Mouse (Mus musculus) cerebellum, adult 2 months (tissue): Measurements from ENCODE around the gene Acsbg2. TPM values are rescaled to one million over a fixed set of nuclear protein-coding genes. Genes with fewer than 3 reads are reported as not detected.

Source experiments
- DNase-seq, 2 experiments: peaks; one replicate each; pipeline ENCODE4 v3.0.0; 2021
- H3K27ac ChIP-seq: fragments of 200-500 bp; 2 replicates; pipeline ENCODE4 v1.5.1; 2012; ENCODE audit warnings: low read length, control low read depth, inconsistent platforms; ENCODE audit not compliant: insufficient read depth
- H3K27me3 ChIP-seq: fragments of 200-500 bp; 2 replicates; pipeline ENCODE4 v1.6.1; 2012; ENCODE audit warnings: inconsistent platforms, mild to moderate bottlenecking, low read length, moderate library complexity; ENCODE audit not compliant: control insufficient read depth, insufficient read depth
- H3K4me1 ChIP-seq: fragments of 200-500 bp; 2 replicates; pipeline ENCODE4 v1.6.1; 2011; ENCODE audit warnings: low read length; ENCODE audit not compliant: control insufficient read depth, insufficient read depth
- H3K4me3 ChIP-seq: fragments of 200-500 bp; replicated peaks from 2 replicates; pipeline ENCODE3; 2011; ENCODE audit warnings: mild to moderate bottlenecking, low read depth, low read length, control low read depth; ENCODE audit not compliant: insufficient read depth
- CTCF ChIP-seq: fragments of 200-500 bp; IDR thresholded peaks from 2 replicates; pipeline ENCODE4 v1.5.1; 2011; ENCODE audit warnings: low read depth, mild to moderate bottlenecking, control low read depth, low read length, moderate library complexity, borderline replicate concordance; ENCODE audit not compliant: insufficient read depth
- POLR2A ChIP-seq: fragments of 200-500 bp; IDR thresholded peaks from 2 replicates; pipeline ENCODE4 v1.6.1; 2011; ENCODE audit warnings: low read length, control low read depth, borderline replicate concordance; ENCODE audit not compliant: insufficient read depth
- WGBS: fragments of 180-500 bp; shearing (Covaris S2); methylation state at CpG from one replicate; pipeline ENCODE4 v1.1.7; 2018; 5-methylcytosine and 5-hydroxymethylcytosine counted together
- polyA plus RNA-seq: library from polyadenylated mRNA; depleted of rRNA; stranded (reverse); fragments of >200 nt; gene quantifications from 2 replicates; pipeline ENCODE4 v1.2.3, GENCODE M21; 2012

Gene Acsbg2
- polyA plus RNA-seq, 1 experiment: 0.03 TPM

- Histone ChIP-seq H3K27ac (peak overlapping the region; percentile 34; the same call in 1 of the 2 replicates), H3K27me3 (no peaks in the 10 kb centered on the region), H3K4me3 (no peak overlapping the region), H3K4me1 (peaks cover 30% of the 10 kb centered on the region)
- TF ChIP-seq CTCF: no peak
- TF ChIP-seq POLR2A: no peak
- WGBS: 28% methylated on average over 5 of the region's 5 CpGs
- no peak for DNase-seq
Observed at GRCm38 (mm10) chr17:56902698-56903097, 28.5 kb upstream of the Acsbg2 start.

- Histone ChIP-seq H3K4me3 (no peak overlapping the region), H3K4me1 (peaks cover 6% of the 10 kb centered on the region), H3K27me3 (no peaks in the 10 kb centered on the region), H3K27ac (no peak overlapping the region)
- DNase-seq: peak; percentile 77 to 80
- TF ChIP-seq POLR2A: no peak
- peak; percentile 95 for TF ChIP-seq CTCF
- 63% methylated on average over 7 of the region's 7 CpGs for WGBS
Observed at GRCm38 (mm10) chr17:56897630-56898195, 23.5 kb upstream of the Acsbg2 start.

- WGBS: 60% methylated on average over 6 of the region's 6 CpGs
- no peaks in the 10 kb centered on the region for H3K27me3 ChIP-seq
- TF ChIP-seq POLR2A (no peak), CTCF (no peak)
- H3K4me1 ChIP-seq: peaks cover 3% of the 10 kb centered on the region; the same call in 1 of the 2 replicates
- DNase-seq: no peak
- H3K27ac ChIP-seq: no peak overlapping the region
- H3K4me3 ChIP-seq: no peak overlapping the region
Observed at GRCm38 (mm10) chr17:56896513-56897129, 22.4 kb upstream of the Acsbg2 start.

- H3K27me3 ChIP-seq: no peaks in the 10 kb centered on the region
- DNase-seq: no peak
- H3K4me3 ChIP-seq: no peak overlapping the region
- TF ChIP-seq POLR2A (no peak), CTCF (no peak)
- H3K27ac ChIP-seq: no peak overlapping the region
- 89% methylated on average over 9 of the region's 9 CpGs for WGBS
- H3K4me1 ChIP-seq: peaks cover 3% of the 10 kb centered on the region; the same call in 1 of the 2 replicates
Observed at GRCm38 (mm10) chr17:56895368-56895918, 21.2 kb upstream of the Acsbg2 start.

- Histone ChIP-seq H3K27me3 (no peaks in the 10 kb centered on the region), H3K4me3 (no peak overlapping the region), H3K27ac (no peak overlapping the region), H3K4me1 (no peaks in the 10 kb centered on the region)
- DNase-seq: no peak
- WGBS: 99% methylated on average over 2 of the region's 2 CpGs
- no peak for TF ChIP-seq CTCF
- TF ChIP-seq POLR2A: no peak
Observed at GRCm38 (mm10) chr17:56890018-56890417, 15.8 kb upstream of the Acsbg2 start.

GRCm38 (mm10) chr17:56888050-56888449, 13.8 kb upstream of the Acsbg2 start:
- 68% methylated on average over 2 of the region's 3 CpGs for WGBS
- H3K27me3 ChIP-seq: no peaks in the 10 kb centered on the region
- TF ChIP-seq POLR2A: no peak

GRCm38 (mm10) chr17:56884809-56885208, 10.6 kb upstream of the Acsbg2 start:
- 87% methylated on average over 17 of the region's 17 CpGs for WGBS
- Histone ChIP-seq H3K4me3 (no peak overlapping the region), H3K27ac (no peak overlapping the region), H3K4me1 (no peaks in the 10 kb centered on the region), H3K27me3 (no peaks in the 10 kb centered on the region)
- no peak for DNase-seq
- TF ChIP-seq POLR2A (no peak), CTCF (no peak)

More at GRCm38 (mm10) chr17:56888050-56888449, 13.8 kb upstream of the Acsbg2 start:
- no peak for DNase-seq
- Histone ChIP-seq H3K4me3 (no peak overlapping the region), H3K27ac (no peak overlapping the region), H3K4me1 (no peaks in the 10 kb centered on the region)

- WGBS: 57% methylated on average over 5 of the region's 5 CpGs
- H3K4me1 ChIP-seq: no peaks in the 10 kb centered on the region
- H3K4me3 ChIP-seq: no peak overlapping the region
- no peak overlapping the region for H3K27ac ChIP-seq
- TF ChIP-seq POLR2A (no peak), CTCF (no peak)
- no peak for DNase-seq
- H3K27me3 ChIP-seq: no peaks in the 10 kb centered on the region
Observed at GRCm38 (mm10) chr17:56884331-56884730, 10.1 kb upstream of the Acsbg2 start.
